Mouse (Mus musculus) embryonic facial prominence, embryonic 14.5 days (tissue): ENCODE measurements around the gene Rtkn. TPM values are rescaled to one million over a fixed set of nuclear protein-coding genes. Genes with fewer than 3 reads are reported as not detected.
"Not testable (repeated sequence)": the region's sequence is repeated elsewhere in the genome, so short reads cannot be mapped to it uniquely, and the experiment has no call there.

Source experiments
- ATAC-seq: fragments of 200-750 bp; cut with Nextera tagmentation; 2 replicates; pipeline ENCODE4 v1.8.0; 2017; ENCODE audit warnings: low read depth, moderate number of reproducible peaks, moderate TSS enrichment
- DNase-seq: peaks from one replicate; pipeline ENCODE4 v3.0.0-alpha.2; 2015; ENCODE audit warnings: low spot score
- H3K27ac ChIP-seq: fragments of 300-500 bp; sonication (generic); replicated peaks from 2 replicates; pipeline ENCODE4 v1.5.1; 2014; ENCODE audit warnings: low read depth, mild to moderate bottlenecking, low read length, moderate library complexity
- H3K27me3 ChIP-seq: fragments of 300-500 bp; sonication (generic); replicated peaks from 2 replicates; pipeline ENCODE4 v1.6.1; 2014; ENCODE audit warnings: low read length; ENCODE audit not compliant: control insufficient read depth, insufficient read depth
- H3K36me3 ChIP-seq: fragments of 300-500 bp; sonication (generic); 2 replicates; pipeline ENCODE4 v1.6.1; 2014; ENCODE audit warnings: low read length, mixed read lengths; ENCODE audit not compliant: control insufficient read depth, insufficient read depth
- H3K4me1 ChIP-seq: fragments of 300-500 bp; sonication (generic); 2 replicates; pipeline ENCODE4 v1.6.1; 2014; ENCODE audit warnings: antibody characterized with exemption, low read length; ENCODE audit not compliant: control insufficient read depth, insufficient read depth
- H3K4me2 ChIP-seq: fragments of 300-500 bp; sonication (generic); 2 replicates; pipeline ENCODE4 v1.6.1; 2014; ENCODE audit warnings: low read depth, mild to moderate bottlenecking, low read length, moderate library complexity, mixed read lengths
- H3K4me3 ChIP-seq: fragments of 300-500 bp; sonication (generic); 2 replicates; pipeline ENCODE4 v1.5.1; 2014; ENCODE audit warnings: low read depth, mild to moderate bottlenecking, low read length
- H3K9ac ChIP-seq: fragments of 300-500 bp; sonication (generic); 2 replicates; pipeline ENCODE4 v1.6.1; 2014; ENCODE audit warnings: low read depth, mild to moderate bottlenecking, low read length, moderate library complexity, mixed read lengths
- H3K9me3 ChIP-seq: fragments of 300-500 bp; sonication (generic); 2 replicates; pipeline ENCODE4 v1.6.1; 2016; ENCODE audit warnings: low read length; ENCODE audit not compliant: control insufficient read depth
- WGBS: fragments of 180-500 bp; shearing (Covaris S2); extraction: QIAGEN DNeasy Blood & Tissue Kit; methylation state at CpG from one replicate; pipeline ENCODE4 v1.1.7; 2014; 5-methylcytosine and 5-hydroxymethylcytosine counted together
- polyA plus RNA-seq: library from polyadenylated mRNA; unstranded; fragments of >200 nt; fragmentation: Nextera tagmentation; extraction: Ambion mirVana; gene quantifications from 2 replicates; pipeline ENCODE4 v1.2.1, GENCODE M21; 2014

The Rtkn gene
- polyA plus RNA-seq, 1 experiment from 2014 or later, result 25.8 TPM

DNA sequence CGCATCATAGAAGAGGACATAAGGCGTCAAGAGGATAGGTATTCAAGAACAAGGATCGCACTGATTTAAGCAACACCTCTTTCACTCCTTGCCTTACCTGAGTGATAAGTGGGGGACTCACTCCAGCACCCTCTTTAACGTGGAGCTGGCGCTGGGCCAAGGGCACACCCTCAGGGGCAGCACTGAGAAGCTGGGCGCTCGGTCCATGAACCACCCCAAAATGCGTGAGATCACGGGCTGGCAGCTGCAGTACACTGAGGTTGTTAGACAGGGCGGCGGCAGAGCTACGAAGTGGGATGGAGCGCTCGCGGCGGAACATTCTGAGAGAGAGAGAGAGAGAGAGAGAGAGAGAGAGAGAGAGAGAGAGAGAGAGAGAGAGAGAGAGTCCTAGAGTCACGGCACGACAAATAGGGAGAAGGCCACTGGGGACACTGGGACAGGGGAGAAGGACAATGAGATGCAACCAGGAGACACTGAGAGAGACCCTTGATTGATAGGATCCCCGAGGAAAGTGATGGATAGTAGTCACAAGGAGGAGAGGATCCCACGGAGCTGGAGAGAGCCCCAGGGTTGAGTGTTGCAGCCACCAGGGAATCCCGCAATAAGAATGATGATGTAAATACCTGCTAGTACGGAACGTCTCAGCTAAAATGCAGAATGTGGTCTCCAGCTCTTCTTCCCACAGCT is 20.4 kb downstream of the Rtkn start:
- Histone ChIP-seq H3K36me3 (peaks cover 21% of the 10 kb centered on the region), H3K4me1 (no peaks in the 10 kb centered on the region), H3K4me2 (peak overlapping the region; percentile 75), H3K9ac (peak overlapping the region; percentile 55), H3K27me3 (peaks cover 7% of the 10 kb centered on the region), H3K27ac (no peak overlapping the region), H3K4me3 (peak overlapping the region; percentile 52), H3K9me3 (no peaks in the 10 kb centered on the region)
- ATAC-seq (peak; percentile 31), DNase-seq (no peak)
- WGBS, result 9% methylated on average over 23 of the region's 23 CpGs

DNA sequence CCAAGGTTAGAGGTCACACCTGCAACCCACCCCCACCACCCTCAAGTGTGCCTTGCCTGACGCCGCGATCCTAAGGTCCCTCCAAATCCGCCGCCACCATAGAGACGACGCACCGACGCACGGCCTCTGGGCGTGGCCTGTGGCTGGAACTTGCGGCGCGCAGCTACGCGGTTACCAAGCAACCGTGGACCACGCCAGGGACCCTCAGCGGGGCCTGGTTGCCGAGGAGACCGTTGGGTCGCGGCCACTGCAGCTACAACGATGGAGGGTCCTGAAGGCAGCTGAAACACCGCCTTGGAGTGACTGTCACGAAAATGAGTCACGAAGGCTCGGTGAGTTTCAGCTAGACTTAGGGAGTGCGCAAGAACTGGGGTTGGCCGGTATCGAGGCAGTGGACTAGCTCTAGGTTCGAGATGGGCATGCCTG is 21.0 kb downstream of the Rtkn start, which contains the start of the genes Wdr54 and 1700003E16Rik:
TSS of gene Wdr54 (minus strand) at position 139 of the 426 bp plus-strand sequence.
TSS of gene 1700003E16Rik (plus strand) at position 146 of the 426 bp plus-strand sequence.
- peak within 1 kb of the TSS; percentile 52 for H3K4me3 ChIP-seq
- no peak within 1 kb of the TSS for H3K27ac ChIP-seq
- H3K4me2 ChIP-seq, result peak within 1 kb of the TSS; percentile 75
- WGBS, result 2% methylated on average over 32 of the region's 32 CpGs
- peak; percentile 92 for ATAC-seq
- peaks cover 17% of the 10 kb centered on the region for H3K36me3 ChIP-seq
- H3K9ac ChIP-seq, result peak within 1 kb of the TSS; percentile 55
- peak; percentile 90 for DNase-seq
- no peaks in the 10 kb centered on the region for H3K9me3 ChIP-seq
- no peaks in the 10 kb centered on the region for H3K4me1 ChIP-seq
- H3K27me3 ChIP-seq, result peaks cover 13% of the 10 kb centered on the region

DNA sequence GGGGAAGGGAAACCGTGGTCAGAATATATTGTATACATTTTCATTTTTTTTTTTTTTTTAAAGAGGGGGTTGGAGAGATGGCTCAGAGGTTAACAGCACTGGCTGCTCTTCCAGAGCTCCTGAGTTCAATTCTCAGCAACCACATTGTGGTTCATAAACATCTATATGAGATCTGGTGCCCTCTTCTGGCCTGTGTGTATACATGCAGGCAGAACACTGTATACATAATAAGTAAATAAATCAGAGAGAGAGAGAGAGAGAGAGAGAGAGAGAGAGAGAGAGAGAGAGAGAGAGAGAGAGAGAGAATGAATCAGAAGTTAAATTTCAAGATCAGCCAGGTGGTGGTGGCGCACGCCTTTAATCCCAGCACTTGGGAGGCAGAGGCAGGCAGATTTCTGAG is 24.2 kb downstream of the Rtkn start:
- not testable (repeated sequence) for H3K9me3 ChIP-seq, H3K36me3 ChIP-seq, H3K9ac ChIP-seq, H3K27ac ChIP-seq, H3K4me2 ChIP-seq, H3K4me3 ChIP-seq, ATAC-seq
- 22% methylated on average over 3 of the region's 3 CpGs for WGBS
- peaks cover 27% of the 10 kb centered on the region for H3K27me3 ChIP-seq
- peaks cover 12% of the 10 kb centered on the region for H3K4me1 ChIP-seq
- DNase-seq, result peak; percentile 91

DNA sequence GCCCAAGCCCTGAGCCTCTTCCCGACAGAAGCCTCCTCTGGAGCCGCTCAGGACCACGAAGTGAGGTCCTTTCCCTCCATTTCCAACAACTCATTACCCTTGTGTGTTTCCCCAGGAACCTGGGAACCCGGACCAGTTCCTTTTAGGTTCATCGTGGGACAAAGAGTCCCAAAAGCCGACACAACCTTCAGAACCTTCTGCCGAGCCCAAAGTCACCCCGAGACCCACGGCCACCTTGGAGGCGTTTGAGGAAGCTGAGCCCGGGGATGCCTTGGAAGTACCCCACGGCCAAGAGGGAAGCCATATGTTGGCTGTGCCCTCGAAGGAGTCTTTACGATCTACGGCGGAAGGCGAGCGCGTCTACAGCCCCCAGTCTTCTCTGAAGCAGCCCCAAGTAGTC is 26.2 kb downstream of the Rtkn start:
- peak overlapping the region; percentile 45 for H3K4me3 ChIP-seq
- no peak overlapping the region for H3K27ac ChIP-seq
- 9% methylated on average over 19 of the region's 19 CpGs for WGBS
- peaks cover 27% of the 10 kb centered on the region for H3K27me3 ChIP-seq
- H3K4me2 ChIP-seq, result peak overlapping the region; percentile 85
- peaks cover 17% of the 10 kb centered on the region for H3K4me1 ChIP-seq
- DNase-seq (no peak), ATAC-seq (no peak)
- H3K36me3 ChIP-seq, result no peaks in the 10 kb centered on the region
- peak overlapping the region; percentile 61 for H3K9ac ChIP-seq
- H3K9me3 ChIP-seq, result no peaks in the 10 kb centered on the region

DNA sequence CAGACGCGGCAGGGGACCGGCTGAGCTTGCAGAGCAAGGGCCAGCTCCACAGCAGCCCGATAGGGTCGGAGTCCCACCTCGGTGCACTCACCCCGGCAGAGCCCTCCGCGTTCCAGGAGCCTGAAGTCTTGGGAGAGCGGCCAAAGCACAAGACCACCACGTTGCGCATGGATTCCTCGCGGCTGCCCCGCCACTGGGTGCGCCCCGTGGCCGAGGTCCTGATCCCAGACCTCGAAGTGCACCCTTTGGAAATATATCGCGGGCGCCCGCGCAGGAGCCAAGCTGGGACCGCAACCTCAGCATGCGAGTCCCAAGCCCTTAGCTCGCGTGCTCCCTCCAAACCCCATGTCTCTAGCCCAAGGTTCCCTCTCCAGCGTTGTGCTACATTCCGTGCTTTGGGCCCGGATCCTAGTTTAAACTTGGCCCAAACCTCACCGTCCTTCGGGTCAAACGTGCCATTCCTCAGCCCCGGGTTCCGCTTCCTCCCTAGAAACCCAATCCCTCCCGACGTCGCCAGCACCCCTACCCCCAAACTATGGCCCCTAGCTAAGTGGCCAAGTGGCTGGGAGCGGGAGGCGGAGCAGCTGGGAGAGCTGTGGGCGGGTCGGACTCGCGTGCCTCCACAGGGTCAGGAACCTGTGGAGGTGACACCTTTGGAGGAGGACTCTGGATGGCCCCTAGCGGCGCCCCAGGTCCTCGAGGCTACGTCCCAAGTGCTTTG is 26.8 kb downstream of the Rtkn start:
- peaks cover 23% of the 10 kb centered on the region for H3K4me1 ChIP-seq
- ATAC-seq, result no peak
- no peaks in the 10 kb centered on the region for H3K36me3 ChIP-seq
- no peak for DNase-seq
- H3K9ac ChIP-seq, result peak overlapping the region; percentile 61
- H3K27me3 ChIP-seq, result peaks cover 27% of the 10 kb centered on the region
- no peaks in the 10 kb centered on the region for H3K9me3 ChIP-seq
- no peak overlapping the region for H3K27ac ChIP-seq
- under 1% methylated on average over 35 of the region's 49 CpGs for WGBS
- H3K4me2 ChIP-seq, result peak overlapping the region; percentile 85
- peak overlapping the region; percentile 45 for H3K4me3 ChIP-seq

DNA sequence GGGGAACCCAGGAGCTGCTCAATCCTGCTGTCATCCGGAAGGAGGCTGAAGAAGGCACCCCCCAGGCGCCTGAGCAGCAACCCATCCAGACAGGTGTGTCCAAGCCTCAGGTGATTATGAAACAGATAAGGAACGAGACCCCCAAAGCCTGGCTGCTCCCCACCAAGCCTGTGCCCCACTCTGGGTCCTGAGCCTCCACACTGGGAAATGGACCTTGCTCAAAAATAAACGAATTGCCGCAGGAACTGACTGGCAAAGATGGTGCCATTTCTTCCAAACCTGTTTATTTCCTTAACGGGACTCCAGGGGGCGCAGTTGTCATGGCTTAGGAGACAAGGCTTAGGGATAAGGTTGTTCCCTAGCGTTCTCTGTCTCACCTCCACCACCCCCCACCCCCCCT is 27.4 kb downstream of the Rtkn start:
- Histone ChIP-seq H3K9ac (peak overlapping the region; percentile 61), H3K4me2 (peak overlapping the region; percentile 85), H3K4me1 (peaks cover 24% of the 10 kb centered on the region), H3K36me3 (no peaks in the 10 kb centered on the region), H3K4me3 (peak overlapping the region; percentile 45), H3K9me3 (no peaks in the 10 kb centered on the region), H3K27ac (no peak overlapping the region), H3K27me3 (peaks cover 27% of the 10 kb centered on the region)
- ATAC-seq (no peak), DNase-seq (peak; percentile 65)
- WGBS, result under 1% methylated on average over 8 of the region's 8 CpGs

DNA sequence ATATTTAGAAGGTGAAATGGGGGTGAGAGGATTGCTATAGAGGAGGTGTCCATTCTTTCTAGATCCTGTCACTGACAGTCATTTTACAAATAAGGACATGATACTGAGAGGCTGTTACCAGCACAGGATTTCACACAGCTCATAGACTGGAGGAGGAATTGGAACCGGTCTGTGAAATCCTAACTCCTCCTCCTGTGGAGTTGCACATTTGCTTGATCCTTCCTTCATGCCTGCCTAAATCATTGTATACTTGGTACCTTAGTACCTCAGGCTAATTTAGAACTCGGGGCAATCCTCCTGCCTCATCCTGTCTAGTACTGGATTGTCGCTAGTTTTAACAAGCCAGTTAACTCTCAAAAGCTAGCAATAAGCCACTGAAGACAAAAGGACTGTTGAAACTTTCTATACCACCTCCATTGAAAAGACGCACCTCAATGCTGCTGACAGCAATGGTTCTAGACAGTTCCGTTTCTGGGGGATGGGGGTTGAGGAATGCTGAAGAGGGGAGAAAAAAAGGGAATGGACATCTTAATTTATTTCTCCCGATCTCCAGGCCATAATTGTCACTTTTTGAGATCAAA is 29.9 kb downstream of the Rtkn start:
- Histone ChIP-seq H3K9me3 (no peaks in the 10 kb centered on the region), H3K27me3 (peaks cover 26% of the 10 kb centered on the region), H3K9ac (peak overlapping the region; percentile 87), H3K27ac (peak overlapping the region; percentile 71; the same call in 1 of the 2 replicates), H3K36me3 (no peaks in the 10 kb centered on the region), H3K4me1 (peaks cover 24% of the 10 kb centered on the region), H3K4me2 (peak overlapping the region; percentile 82), H3K4me3 (peak overlapping the region; percentile 86)
- WGBS, result 1% methylated on average over 6 of the region's 6 CpGs
- ATAC-seq, result peak; percentile 27; the same call in 1 of the 2 replicates
- no peak for DNase-seq

DNA sequence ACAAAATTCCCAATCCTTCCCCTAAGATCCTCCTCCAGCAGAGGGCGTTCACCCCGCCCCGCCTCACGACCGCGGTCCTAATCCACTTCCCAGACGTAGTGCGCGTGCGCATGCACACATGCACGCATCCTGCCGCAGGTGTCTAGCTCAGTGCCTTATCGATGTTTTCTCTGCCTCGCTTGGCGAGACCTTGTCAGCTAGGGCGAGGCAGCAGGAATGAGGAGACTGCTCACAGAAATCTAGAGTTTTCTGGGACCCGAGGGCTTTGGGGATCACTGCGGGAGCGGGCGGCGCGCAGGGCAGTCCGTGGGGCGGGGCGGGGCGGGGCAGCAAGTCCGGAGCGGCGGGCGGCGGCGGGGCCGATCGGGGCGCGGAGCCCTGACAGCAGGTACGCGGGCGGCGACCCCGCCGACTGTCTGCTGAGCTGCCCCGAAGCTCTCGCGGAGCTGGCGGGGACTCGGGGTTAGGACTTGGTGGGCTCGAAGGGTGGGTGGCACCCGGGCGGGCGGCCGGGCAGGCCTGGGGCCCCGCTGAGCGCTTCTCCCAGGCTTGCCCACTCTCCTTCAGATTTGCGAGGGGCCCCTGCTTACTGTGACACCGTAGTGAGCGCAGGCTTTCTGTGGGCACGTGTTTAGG is 30.5 kb downstream of the Rtkn start, which contains the start of gene Dctn1:
TSS of gene Dctn1 (plus strand) at position 314 of the 636 bp plus-strand sequence.
- no peaks in the 10 kb centered on the region for H3K36me3 ChIP-seq
- peaks cover 24% of the 10 kb centered on the region for H3K4me1 ChIP-seq
- H3K4me2 ChIP-seq, result peak within 1 kb of the TSS; percentile 82
- DNase-seq (peak; percentile 96), ATAC-seq (peak; percentile 89)
- peaks cover 20% of the 10 kb centered on the region for H3K27me3 ChIP-seq
- peak within 1 kb of the TSS; percentile 86 for H3K4me3 ChIP-seq
- H3K9ac ChIP-seq, result peak within 1 kb of the TSS; percentile 87
- 1% methylated on average over 37 of the region's 58 CpGs for WGBS
- H3K9me3 ChIP-seq, result no peaks in the 10 kb centered on the region
- H3K27ac ChIP-seq, result peak within 1 kb of the TSS; percentile 84
